In the genomic region with DNA sequence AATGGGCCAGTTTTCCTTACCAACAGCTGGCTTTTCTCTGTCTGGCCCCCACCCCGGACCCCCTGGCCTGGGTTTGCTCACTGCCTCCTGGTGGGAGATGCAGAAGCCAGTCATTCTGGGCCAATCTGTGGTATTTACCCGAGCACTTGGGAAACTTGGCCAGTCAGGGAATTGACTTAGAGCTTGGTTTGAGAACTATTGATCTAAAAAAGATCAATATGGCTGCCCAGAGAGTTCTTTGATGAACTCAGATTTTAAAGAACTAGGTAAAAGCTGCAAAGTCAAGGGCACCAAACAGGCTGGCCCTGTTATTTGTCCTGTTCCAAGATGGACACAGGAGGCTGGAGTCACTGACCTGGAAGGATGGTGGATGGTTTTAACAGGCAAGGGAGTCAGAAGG, we compare ENCODE assay signal across 29 mouse cellular contexts.
"Had no signal": no experiment of that assay in that cellular context is flagged by ENCODE, and none has a peak within 500 bp of the region (broad histone marks: within the 10 kb centered on the region; RNA-seq: fewer than 3 reads in every experiment).

No protein-coding gene starts in this region.

- H3K36me3 ChIP-seq: embryonic facial prominence, embryonic 10.5 days; embryonic facial prominence, embryonic 12.5 days; embryonic facial prominence, embryonic 13.5 days; embryonic facial prominence, embryonic 15.5 days; forebrain, embryonic 10.5 days; forebrain, embryonic 12.5 days; forebrain, embryonic 15.5 days had no signal

- H3K27ac ChIP-seq: embryonic facial prominence, embryonic 10.5 days; embryonic facial prominence, embryonic 12.5 days; embryonic facial prominence, embryonic 13.5 days; embryonic facial prominence, embryonic 15.5 days; forebrain, embryonic 10.5 days; forebrain, embryonic 12.5 days; forebrain, embryonic 13.5 days; forebrain, embryonic 15.5 days; gastrocnemius, adult 2 months; heart, adult 2 months had no signal

- H3K27me3 ChIP-seq: embryonic facial prominence, embryonic 12.5 days; embryonic facial prominence, embryonic 15.5 days; forebrain, embryonic 13.5 days; forebrain, embryonic 15.5 days had no signal

- DNase-seq: cerebellum, adult 2 months; cerebellum, adult 8-10 months; cerebellum, adult 9-10 months; cerebellum, adult 9-11 months; cerebellum, postnatal 10 days; cerebellum, postnatal 14 days; cerebellum, postnatal 25 days; cerebellum, postnatal 36 days; embryo, embryonic 11 days; forebrain, postnatal 0 days; gastrocnemius, adult 2 months; gastrocnemius, postnatal 10 days; gastrocnemius, postnatal 14 days; gastrocnemius, postnatal 25 days; gastrocnemius, postnatal 36 days; heart, adult 11 months; heart, adult 18-20 months; heart, adult 2 months had no signal

- ATAC-seq: forebrain, embryonic 13.5 days; forebrain, embryonic 14.5 days; forebrain, embryonic 15.5 days; forebrain, embryonic 16.5 days; forebrain, postnatal 0 days had no signal

- H3K4me3 ChIP-seq: embryonic facial prominence, embryonic 10.5 days; embryonic facial prominence, embryonic 12.5 days; embryonic facial prominence, embryonic 13.5 days; embryonic facial prominence, embryonic 15.5 days; erythroblast, embryonic 14.5 days; forebrain, embryonic 10.5 days; forebrain, embryonic 12.5 days; forebrain, embryonic 13.5 days; forebrain, embryonic 15.5 days; gastrocnemius, adult 2 months; heart, adult 2 months had no signal

- H3K4me1 ChIP-seq: embryonic facial prominence, embryonic 12.5 days; embryonic facial prominence, embryonic 15.5 days had no signal

- H3K9ac ChIP-seq: embryonic facial prominence, embryonic 12.5 days; embryonic facial prominence, embryonic 13.5 days; embryonic facial prominence, embryonic 15.5 days; forebrain, embryonic 12.5 days; forebrain, embryonic 13.5 days; forebrain, embryonic 15.5 days; forebrain, postnatal 0 days had no signal

- H3K4me2 ChIP-seq: embryonic facial prominence, embryonic 12.5 days; embryonic facial prominence, embryonic 13.5 days; embryonic facial prominence, embryonic 15.5 days; forebrain, embryonic 12.5 days; forebrain, embryonic 13.5 days; forebrain, embryonic 15.5 days had no signal

- H3K9me3 ChIP-seq: embryonic facial prominence, embryonic 10.5 days; embryonic facial prominence, embryonic 12.5 days; embryonic facial prominence, embryonic 13.5 days; embryonic facial prominence, embryonic 15.5 days; forebrain, embryonic 10.5 days; forebrain, embryonic 12.5 days; forebrain, embryonic 13.5 days; forebrain, embryonic 15.5 days had no signal
